Mouse (Mus musculus) small intestine, adult 2 months (tissue): ENCODE measurements around the gene Rhov.

Experiments
- CTCF ChIP-seq: fragments of 200-500 bp; IDR thresholded peaks from 2 replicates; pipeline ENCODE4 v1.5.1; 2012; ENCODE audit warnings: low read depth, mild to moderate bottlenecking, control low read depth, inconsistent platforms, low read length, moderate library complexity, mixed read lengths; ENCODE audit not compliant: insufficient replicate concordance, insufficient read length; ENCODE audit errors: extremely low read depth
- POLR2A ChIP-seq: fragments of 200-500 bp; IDR thresholded peaks from 2 replicates; pipeline ENCODE4 v1.6.1; 2012; ENCODE audit warnings: low read depth, mild to moderate bottlenecking, control low read depth, inconsistent platforms, low read length, moderate library complexity

GRCm38 (mm10) chr2:119236682-119237209, 34.3 kb downstream of the Rhov start:
- TF ChIP-seq CTCF (no peak), POLR2A (no peak)
